Mouse (Mus musculus) bone marrow macrophage, adult 2 months (primary cell): ENCODE data around the gene Agtr1a.

Experiments used
- CTCF ChIP-seq: IDR thresholded peaks from 2 replicates; pipeline ENCODE4 v1.5.1; 2012; ENCODE audit warnings: low read depth, mild to moderate bottlenecking, low read length, moderate library complexity
- POLR2A ChIP-seq: IDR thresholded peaks from 2 replicates; pipeline ENCODE4 v1.6.1; 2012; ENCODE audit warnings: mild to moderate bottlenecking, low read depth, low read length, borderline replicate concordance

DNA sequence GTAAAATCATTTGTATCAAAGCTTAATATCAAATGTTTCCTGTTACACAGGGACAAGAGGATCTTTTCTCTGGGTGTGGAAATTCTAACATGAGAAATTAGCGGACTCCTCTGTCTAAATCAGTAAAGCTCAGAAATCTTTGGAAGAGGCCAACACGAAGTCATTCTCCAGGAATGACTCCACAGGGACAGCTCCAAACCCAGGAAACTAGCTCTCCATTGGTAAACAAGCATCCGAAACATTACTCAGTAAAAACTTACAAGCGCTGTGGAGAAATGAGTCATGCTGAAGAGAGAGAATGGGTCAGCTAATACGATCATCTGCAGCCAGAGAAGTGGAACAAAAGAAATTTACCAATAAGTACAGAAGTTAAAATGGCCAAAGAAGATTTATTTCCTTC is 82.4 kb downstream of the Agtr1a start:
- TF ChIP-seq CTCF, result no peak
- no peak for TF ChIP-seq POLR2A
